Mouse (Mus musculus) forebrain, embryonic 11.5 days (tissue): ENCODE results near the gene Crtc1. TPM values are rescaled to one million over a fixed set of nuclear protein-coding genes. Genes with fewer than 3 reads are reported as not detected.

Source experiments
- ATAC-seq: fragments of 200-750 bp; cut with Nextera tagmentation; replicated peaks from 2 replicates; pipeline ENCODE4 v1.8.0; 2017; ENCODE audit warnings: moderate TSS enrichment; ENCODE audit not compliant: low FRiP score
- DNase-seq: peaks from one replicate; pipeline ENCODE4 v3.0.0-alpha.2; 2017; ENCODE audit warnings: low spot score
- H3K27ac ChIP-seq: fragments of 300-500 bp; sonication (generic); 2 replicates; pipeline ENCODE4 v1.5.1; 2014; ENCODE audit warnings: low read depth, low read length
- H3K27me3 ChIP-seq: fragments of 300-500 bp; sonication (generic); 2 replicates; pipeline ENCODE4 v1.6.1; 2014; ENCODE audit warnings: mild to moderate bottlenecking, low read length, mixed read lengths; ENCODE audit not compliant: control insufficient read depth, insufficient read depth
- H3K36me3 ChIP-seq: fragments of 300-500 bp; sonication (generic); 2 replicates; pipeline ENCODE4 v1.6.1; 2014; ENCODE audit warnings: mild to moderate bottlenecking, low read length, moderate library complexity, mixed read lengths; ENCODE audit not compliant: control insufficient read depth, insufficient read depth
- H3K4me1 ChIP-seq: fragments of 300-500 bp; sonication (generic); replicated peaks from 2 replicates; pipeline ENCODE4 v1.6.1; 2014; ENCODE audit warnings: low read length, mixed read lengths; ENCODE audit not compliant: control insufficient read depth, insufficient read depth
- H3K4me2 ChIP-seq: fragments of 300-500 bp; sonication (generic); 2 replicates; pipeline ENCODE4 v1.6.1; 2014; ENCODE audit warnings: low read depth, mild to moderate bottlenecking, low read length, moderate library complexity, mixed read lengths; ENCODE audit not compliant: severe bottlenecking
- H3K4me3 ChIP-seq: fragments of 300-500 bp; sonication (generic); 2 replicates; pipeline ENCODE4 v1.5.1; 2014; ENCODE audit warnings: low read depth, low read length
- H3K9ac ChIP-seq: fragments of 300-500 bp; sonication (generic); 2 replicates; pipeline ENCODE4 v1.6.1; 2014; ENCODE audit warnings: low read length
- H3K9me3 ChIP-seq: fragments of 300-500 bp; sonication (generic); 2 replicates; pipeline ENCODE4 v1.6.1; 2016; ENCODE audit warnings: low read length, mixed read lengths; ENCODE audit not compliant: control insufficient read depth
- WGBS: fragments of 180-500 bp; shearing (Covaris S2); extraction: QIAGEN DNeasy Blood & Tissue Kit; methylation state at CpG from one replicate; pipeline ENCODE4 v1.1.7; 2014; 5-methylcytosine and 5-hydroxymethylcytosine counted together
- polyA plus RNA-seq: library from polyadenylated mRNA; unstranded; fragments of >200 nt; fragmentation: Nextera tagmentation; extraction: Ambion mirVana; gene quantifications from 2 replicates; pipeline ENCODE4 v1.2.1, GENCODE M21; 2014

Gene Crtc1
- polyA plus RNA-seq, 1 experiment from 2014 or later = 16.3 TPM

DNA sequence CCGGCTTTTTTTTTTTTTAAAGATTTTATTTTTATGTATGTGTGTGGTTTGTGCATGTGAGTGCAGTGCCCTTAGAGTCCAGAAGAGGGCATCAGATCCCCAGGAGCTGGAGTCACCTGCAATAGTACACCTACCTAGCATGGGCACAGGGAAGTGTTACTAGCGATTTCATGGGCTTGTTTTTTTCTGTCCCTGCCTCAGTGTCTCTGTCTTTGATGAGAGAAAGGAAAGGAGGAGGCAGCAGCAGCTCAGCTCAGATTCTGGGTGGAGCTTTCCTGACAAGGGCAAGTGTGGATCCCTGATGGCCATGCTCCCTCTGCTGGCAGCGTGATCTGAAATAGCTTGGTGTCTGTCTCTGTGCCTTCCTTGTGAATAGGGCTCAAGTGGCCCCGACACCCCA, 78.6 kb downstream of the Crtc1 start:
- 43% methylated on average over 4 of the region's 4 CpGs for WGBS

DNA sequence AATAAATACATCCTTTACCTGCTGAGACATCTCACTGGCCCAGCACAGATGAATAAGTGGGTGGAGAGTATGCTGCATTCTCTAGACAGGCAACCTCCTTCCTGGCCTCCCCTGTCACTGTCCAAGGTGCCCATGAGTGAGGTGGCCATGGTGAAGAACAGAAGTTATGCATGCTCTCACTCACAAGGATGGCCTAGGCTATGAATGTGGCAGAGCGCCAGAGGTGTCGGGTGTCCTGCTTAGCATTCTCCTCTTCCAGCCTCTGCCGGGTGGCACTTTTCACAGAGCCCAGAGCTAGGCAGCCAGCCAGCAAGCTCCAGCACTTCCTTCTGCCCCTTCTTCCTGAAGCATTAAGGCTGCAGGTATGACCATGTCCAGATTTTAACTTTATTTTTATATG, 80.0 kb downstream of the Crtc1 start:
- Histone ChIP-seq H3K4me1 (no peaks in the 10 kb centered on the region), H3K27me3 (no peaks in the 10 kb centered on the region), H3K36me3 (no peaks in the 10 kb centered on the region), H3K9ac (no peak overlapping the region), H3K4me3 (no peak overlapping the region), H3K27ac (no peak overlapping the region), H3K9me3 (no peaks in the 10 kb centered on the region), H3K4me2 (no peak overlapping the region)
- WGBS = 33% methylated on average over 3 of the region's 3 CpGs
- DNase-seq = no peak
- ATAC-seq = no peak

More for the DNA sequence above, 78.6 kb downstream of the Crtc1 start:
- H3K9ac ChIP-seq = no peak overlapping the region
- H3K27ac ChIP-seq = no peak overlapping the region
- H3K9me3 ChIP-seq = no peaks in the 10 kb centered on the region
- ATAC-seq = no peak
- H3K36me3 ChIP-seq = no peaks in the 10 kb centered on the region
- H3K4me1 ChIP-seq = no peaks in the 10 kb centered on the region
- no peaks in the 10 kb centered on the region for H3K27me3 ChIP-seq
- no peak overlapping the region for H3K4me3 ChIP-seq
- no peak for DNase-seq
- no peak overlapping the region for H3K4me2 ChIP-seq

DNA sequence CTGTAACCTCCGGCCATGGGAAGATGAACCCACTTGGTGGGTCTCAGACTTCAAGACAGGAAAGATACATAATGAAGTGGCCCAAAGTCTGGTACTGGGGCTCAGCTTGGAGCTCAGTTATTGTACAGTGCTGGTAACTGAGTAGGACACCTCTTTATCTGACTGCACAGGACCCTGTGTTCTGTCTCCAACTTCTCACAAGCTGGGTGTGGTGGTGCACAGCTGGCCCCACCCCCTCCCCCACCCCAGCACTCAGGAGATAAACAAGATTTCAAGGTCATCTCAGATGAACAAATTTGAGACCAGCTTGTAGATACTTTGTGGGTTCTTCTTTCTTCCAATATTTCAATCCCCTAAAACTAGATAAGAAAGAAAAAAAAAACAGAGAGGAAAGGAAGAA, 83.3 kb downstream of the Crtc1 start:
- H3K9ac ChIP-seq = no peak overlapping the region
- no peaks in the 10 kb centered on the region for H3K36me3 ChIP-seq
- ATAC-seq (no peak), DNase-seq (no peak)
- H3K27me3 ChIP-seq = no peaks in the 10 kb centered on the region
- H3K4me2 ChIP-seq = no peak overlapping the region
- no peaks in the 10 kb centered on the region for H3K9me3 ChIP-seq
- no peak overlapping the region for H3K27ac ChIP-seq
- H3K4me3 ChIP-seq = no peak overlapping the region
- H3K4me1 ChIP-seq = peaks cover 14% of the 10 kb centered on the region
- 85% methylated on average over 1 of the region's 1 CpGs for WGBS

DNA sequence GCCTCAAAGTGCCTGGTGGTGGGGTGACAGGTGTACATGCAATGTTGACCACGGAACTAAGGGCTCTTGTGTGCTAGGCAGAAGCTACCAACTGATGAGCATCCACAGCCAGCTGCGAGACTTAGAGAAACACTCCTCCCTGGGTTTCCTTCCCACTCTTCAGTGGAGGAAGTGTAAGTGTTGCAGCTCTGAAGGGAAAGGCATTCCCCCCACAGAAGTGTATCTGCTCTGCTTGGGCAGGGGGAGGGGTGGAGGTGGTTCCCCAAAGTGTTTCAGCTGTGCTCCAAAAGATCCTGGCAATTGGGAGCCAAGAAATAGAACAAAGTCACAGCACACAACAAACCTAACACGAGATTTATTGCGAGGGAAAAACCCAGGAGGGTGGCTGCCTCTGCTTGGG, 85.4 kb downstream of the Crtc1 start:
- H3K36me3 ChIP-seq = no peaks in the 10 kb centered on the region; the same call in 1 of the 2 replicates
- H3K9ac ChIP-seq = peak overlapping the region; percentile 58
- ATAC-seq = no peak
- peak overlapping the region; percentile 46; the same call in 1 of the 2 replicates for H3K27ac ChIP-seq
- peaks cover 20% of the 10 kb centered on the region for H3K4me1 ChIP-seq
- H3K27me3 ChIP-seq = no peaks in the 10 kb centered on the region
- peak overlapping the region; percentile 99; the same call in 1 of the 2 replicates for H3K4me3 ChIP-seq
- DNase-seq = no peak
- no peaks in the 10 kb centered on the region for H3K9me3 ChIP-seq
- H3K4me2 ChIP-seq = peak overlapping the region; percentile 99
- 63% methylated on average over 4 of the region's 4 CpGs for WGBS

DNA sequence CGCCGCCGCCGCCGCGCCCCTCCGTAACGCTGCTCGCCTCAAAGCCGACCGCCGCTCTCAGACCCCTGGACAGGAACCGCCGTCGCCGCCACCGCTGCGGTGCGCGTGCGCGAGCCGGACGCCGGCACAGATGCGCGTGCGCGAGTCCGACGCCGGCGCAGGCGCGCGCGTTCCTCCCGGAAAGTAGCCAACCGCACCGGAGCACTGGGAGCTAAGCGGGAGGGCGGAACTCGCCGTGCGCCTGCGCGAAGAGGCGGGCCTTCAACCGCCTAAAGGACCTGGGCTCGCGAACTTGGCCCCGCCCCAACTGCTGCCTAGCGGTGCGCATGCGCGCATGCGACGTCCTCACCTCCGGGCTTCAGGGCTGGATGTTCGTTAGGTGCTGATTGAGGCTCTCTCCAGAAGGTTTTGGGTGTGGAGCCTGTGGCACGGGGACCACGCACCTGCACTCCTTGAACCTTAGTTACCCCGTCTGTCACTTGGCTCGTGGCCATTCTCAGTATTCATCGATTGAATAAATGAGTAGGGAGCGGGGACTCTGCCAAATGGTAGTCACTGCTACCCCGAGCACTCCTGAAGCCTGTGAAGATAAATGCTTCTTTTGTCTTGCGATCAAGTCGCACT, 86.1 kb downstream of the Crtc1 start, which contains the start of gene Upf1:
Gene Upf1, minus strand, starts transcription at position 85 of the 624 bp plus-strand sequence.
- Histone ChIP-seq H3K27me3 (no peaks in the 10 kb centered on the region), H3K9ac (peak within 1 kb of the TSS; percentile 96), H3K4me2 (peak within 1 kb of the TSS; percentile 99), H3K36me3 (no peaks in the 10 kb centered on the region; the same call in 1 of the 2 replicates), H3K27ac (peak within 1 kb of the TSS; percentile 78), H3K4me3 (peak within 1 kb of the TSS; percentile 99), H3K4me1 (peaks cover 22% of the 10 kb centered on the region), H3K9me3 (no peaks in the 10 kb centered on the region)
- DNase-seq (peak; percentile 99), ATAC-seq (peak; percentile 90)
- WGBS = under 1% methylated on average over 69 of the region's 69 CpGs

DNA sequence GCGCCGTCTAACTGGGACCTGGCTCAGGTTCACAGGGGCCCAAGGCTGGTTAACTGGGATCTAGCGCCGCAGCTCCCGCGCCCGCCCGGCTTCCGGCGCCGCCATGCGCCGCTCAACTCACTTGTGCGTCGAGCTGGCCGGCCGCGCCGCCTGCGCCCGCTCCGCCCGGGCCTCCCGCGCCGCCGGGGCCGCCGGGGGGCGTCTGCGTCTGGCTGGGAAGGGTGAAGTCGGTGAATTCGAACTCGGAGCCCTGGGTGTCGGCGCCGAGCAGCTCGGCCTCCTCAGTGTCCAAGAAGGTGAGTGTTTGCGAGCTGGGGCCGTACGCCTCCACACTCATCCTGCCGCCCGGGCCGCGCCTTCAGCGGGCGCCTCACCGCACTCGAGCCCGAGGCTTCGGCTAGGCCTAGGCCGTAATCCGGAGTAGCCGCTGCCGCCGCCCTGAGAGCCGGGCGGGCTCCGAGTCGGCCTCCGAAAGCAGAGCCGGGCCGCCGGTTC, 86.7 kb downstream of the Crtc1 start:
- Histone ChIP-seq H3K4me1 (peaks cover 22% of the 10 kb centered on the region), H3K4me2 (peak overlapping the region; percentile 99), H3K27ac (peak overlapping the region; percentile 78), H3K27me3 (no peaks in the 10 kb centered on the region), H3K4me3 (peak overlapping the region; percentile 99), H3K9me3 (no peaks in the 10 kb centered on the region), H3K36me3 (no peaks in the 10 kb centered on the region; the same call in 1 of the 2 replicates), H3K9ac (peak overlapping the region; percentile 96)
- no peak for DNase-seq
- under 1% methylated on average over 61 of the region's 64 CpGs for WGBS
- peak; percentile 57 for ATAC-seq

DNA sequence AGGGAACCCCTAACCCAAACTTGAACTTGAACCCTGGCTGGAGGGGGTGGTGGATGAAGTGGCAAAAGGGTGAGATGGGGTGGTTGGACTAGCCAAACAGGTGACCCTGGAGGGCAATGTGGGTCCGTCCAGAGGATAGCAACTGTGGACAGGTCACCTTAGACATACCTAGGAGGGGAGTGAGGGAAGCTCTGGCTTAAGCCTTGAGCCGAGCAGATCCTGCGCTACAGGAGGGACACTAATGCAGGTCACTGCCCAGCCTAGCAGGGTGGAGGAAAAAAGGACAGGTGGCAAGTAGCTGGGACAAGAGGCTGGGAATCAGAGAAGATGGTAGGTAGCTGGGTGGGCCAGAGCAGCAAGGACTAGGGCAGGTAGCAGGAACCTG, 87.4 kb downstream of the Crtc1 start:
- ATAC-seq (no peak), DNase-seq (no peak)
- Histone ChIP-seq H3K9ac (peak overlapping the region; percentile 96), H3K4me1 (peaks cover 22% of the 10 kb centered on the region), H3K27me3 (no peaks in the 10 kb centered on the region), H3K4me3 (peak overlapping the region; percentile 99), H3K9me3 (no peaks in the 10 kb centered on the region), H3K4me2 (peak overlapping the region; percentile 99), H3K27ac (no peak overlapping the region), H3K36me3 (no peaks in the 10 kb centered on the region; the same call in 1 of the 2 replicates)
- WGBS = 40% methylated on average over 3 of the region's 3 CpGs

DNA sequence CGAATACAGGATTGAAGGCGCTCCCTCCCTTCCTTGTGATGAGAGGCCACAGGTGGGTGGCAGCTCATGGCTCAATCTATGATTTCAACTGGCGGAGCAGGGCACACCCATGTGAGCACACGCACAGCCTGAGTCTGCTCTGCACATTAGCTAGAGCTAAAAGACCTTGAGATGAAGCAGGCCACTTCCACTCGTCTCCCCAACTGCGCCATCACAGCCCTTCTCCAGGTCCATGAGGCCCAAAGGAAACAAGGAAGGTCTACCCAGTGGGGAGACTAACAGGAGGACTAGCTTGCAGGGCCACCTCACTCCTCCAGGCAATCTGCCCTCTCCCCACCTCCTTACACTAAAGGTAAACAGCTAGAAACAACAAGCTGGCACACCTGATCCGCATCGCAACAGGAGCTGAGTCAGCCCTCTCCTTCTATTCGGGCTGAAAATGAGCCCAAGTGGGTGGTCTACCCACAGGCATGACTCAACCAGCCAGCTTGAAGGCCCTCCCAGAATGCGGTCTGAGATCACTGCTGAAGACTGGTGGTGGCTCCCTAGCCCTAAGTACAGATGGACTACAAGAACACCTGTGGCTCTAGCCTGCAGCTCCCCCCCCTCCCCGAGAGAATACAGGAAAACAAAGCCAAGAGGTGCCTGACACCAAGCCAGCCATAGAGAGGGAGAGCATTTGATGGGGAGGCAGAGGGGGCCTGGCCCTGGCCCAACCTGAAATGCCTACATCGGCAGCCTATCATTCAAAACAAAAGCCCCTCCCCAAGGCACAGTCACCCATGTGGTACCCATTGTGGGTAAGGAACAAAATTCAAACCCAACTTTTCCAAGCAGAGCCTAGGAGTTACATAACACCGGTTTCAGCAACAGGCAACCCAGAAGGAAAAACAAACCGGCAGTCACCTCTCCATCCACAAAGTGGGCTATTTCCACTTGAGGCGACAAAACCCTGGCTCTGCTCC, 88.1 kb downstream of the Crtc1 start:
- peak overlapping the region; percentile 99 for H3K4me3 ChIP-seq
- no peak for DNase-seq
- no peaks in the 10 kb centered on the region for H3K9me3 ChIP-seq
- H3K27me3 ChIP-seq = no peaks in the 10 kb centered on the region
- ATAC-seq = no peak
- H3K36me3 ChIP-seq = no peaks in the 10 kb centered on the region; the same call in 1 of the 2 replicates
- peaks cover 22% of the 10 kb centered on the region for H3K4me1 ChIP-seq
- peak overlapping the region; percentile 99 for H3K4me2 ChIP-seq
- H3K9ac ChIP-seq = peak overlapping the region; percentile 96
- no peak overlapping the region for H3K27ac ChIP-seq
- WGBS = 61% methylated on average over 15 of the region's 15 CpGs
